Mouse (Mus musculus) forebrain, embryonic 16.5 days (tissue): ENCODE measurements around the gene H1fx. TPM values are rescaled to one million over a fixed set of nuclear protein-coding genes. Genes with fewer than 3 reads are reported as not detected.

Experiments
- ATAC-seq: fragments of 200-750 bp; cut with Nextera tagmentation; 2 replicates; pipeline ENCODE4 v1.8.0; 2017; ENCODE audit warnings: mild to moderate bottlenecking, moderate library complexity
- H3K27ac ChIP-seq: fragments of 300-500 bp; sonication (generic); 2 replicates; pipeline ENCODE4 v1.5.1; 2014; ENCODE audit warnings: low read length, control low read depth
- H3K27me3 ChIP-seq: fragments of 300-500 bp; sonication (generic); replicated peaks from 2 replicates; pipeline ENCODE4 v1.6.1; 2014; ENCODE audit warnings: low read length; ENCODE audit not compliant: control insufficient read depth, insufficient read depth
- H3K36me3 ChIP-seq: fragments of 300-500 bp; sonication (generic); 2 replicates; pipeline ENCODE4 v1.6.1; 2014; ENCODE audit not compliant: control insufficient read depth, insufficient read depth
- H3K4me1 ChIP-seq: fragments of 300-500 bp; sonication (generic); replicated peaks from 2 replicates; pipeline ENCODE4 v1.6.1; 2014; ENCODE audit warnings: low read length; ENCODE audit not compliant: control insufficient read depth, insufficient read depth
- H3K4me2 ChIP-seq: fragments of 300-500 bp; sonication (generic); 2 replicates; pipeline ENCODE4 v1.6.1; 2014; ENCODE audit warnings: mild to moderate bottlenecking, low read length, control low read depth
- H3K4me3 ChIP-seq: fragments of 300-500 bp; sonication (generic); replicated peaks from 2 replicates; pipeline ENCODE4 v1.5.1; 2014; ENCODE audit warnings: mild to moderate bottlenecking, low read length, control low read depth
- H3K9ac ChIP-seq: fragments of 300-500 bp; sonication (generic); replicated peaks from 2 replicates; pipeline ENCODE4 v1.6.1; 2014; ENCODE audit warnings: low read depth, low read length, control low read depth
- H3K9me3 ChIP-seq: fragments of 300-500 bp; sonication (generic); 2 replicates; pipeline ENCODE4 v1.6.1; 2016; ENCODE audit warnings: low read length; ENCODE audit not compliant: control insufficient read depth
- WGBS: fragments of 180-500 bp; shearing (Covaris S2); extraction: QIAGEN DNeasy Blood & Tissue Kit; methylation state at CpG from one replicate; pipeline ENCODE4 v1.1.7; 2014; 5-methylcytosine and 5-hydroxymethylcytosine counted together
- microRNA-seq: library from miRNA; unstranded; fragments of <30 nt; microRNA quantifications from one replicate; pipeline ENCODE4, GENCODE M21; 2017
- polyA plus RNA-seq: library from polyadenylated mRNA; unstranded; fragments of >200 nt; fragmentation: Nextera tagmentation; extraction: Ambion mirVana; gene quantifications from 2 replicates; pipeline ENCODE4 v1.2.1, GENCODE M21; 2015

H1fx gene
- polyA plus RNA-seq, 1 experiment from 2014 or later, result 18.4 TPM

DNA sequence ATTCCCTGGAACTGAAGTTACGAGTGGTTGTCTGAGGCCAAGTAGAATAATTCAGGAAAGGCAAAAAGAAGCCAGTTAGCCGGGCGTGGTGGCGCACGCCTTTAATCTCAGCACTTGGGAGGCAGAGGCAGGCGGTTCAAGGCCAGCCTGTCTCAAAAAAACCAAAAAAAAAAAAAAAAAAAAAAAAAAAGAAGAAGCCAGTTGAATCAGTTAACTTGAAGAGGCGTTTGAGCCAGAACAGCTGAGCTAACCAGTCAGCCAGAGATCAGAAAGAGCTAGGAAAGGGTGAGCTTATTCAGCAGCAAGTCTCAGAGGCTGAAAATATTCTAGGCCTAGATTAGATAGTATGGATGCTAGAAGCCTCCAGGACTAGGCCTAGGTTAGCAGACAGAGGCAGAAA is 39.3 kb downstream of the H1fx start:
- Histone ChIP-seq H3K9ac (no peak overlapping the region), H3K27me3 (no peaks in the 10 kb centered on the region), H3K27ac (no peak overlapping the region), H3K4me2 (no peak overlapping the region), H3K4me3 (no peak overlapping the region), H3K9me3 (peaks cover 5% of the 10 kb centered on the region), H3K4me1 (no peaks in the 10 kb centered on the region), H3K36me3 (no peaks in the 10 kb centered on the region)
- WGBS, result 86% methylated on average over 7 of the region's 7 CpGs
- ATAC-seq, result no peak

DNA sequence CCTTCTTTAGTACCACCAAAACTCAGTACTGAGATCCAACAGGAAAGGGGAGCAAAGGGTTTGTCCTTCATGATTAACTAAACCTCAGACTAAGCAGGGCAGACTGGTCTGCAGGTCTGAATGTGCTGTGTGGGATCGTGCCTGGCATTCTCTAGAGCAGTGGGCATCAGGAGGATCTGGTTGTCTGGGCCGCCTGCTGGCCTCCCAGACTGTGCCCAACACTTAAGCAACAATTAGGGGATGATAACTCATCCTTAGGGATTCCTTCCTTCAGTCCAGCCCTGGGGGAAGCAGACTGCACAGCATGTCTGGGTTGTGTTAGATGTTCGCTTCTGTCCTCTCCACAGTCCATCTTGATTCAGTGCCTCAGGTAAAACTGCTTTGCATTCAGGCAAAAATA is 42.5 kb downstream of the H1fx start:
- Histone ChIP-seq H3K27me3 (no peaks in the 10 kb centered on the region), H3K9ac (no peak overlapping the region), H3K4me3 (no peak overlapping the region), H3K36me3 (peaks cover 8% of the 10 kb centered on the region), H3K9me3 (no peaks in the 10 kb centered on the region), H3K4me2 (no peak overlapping the region), H3K4me1 (no peaks in the 10 kb centered on the region), H3K27ac (no peak overlapping the region)
- no peak for ATAC-seq
- WGBS, result 92% methylated on average over 3 of the region's 3 CpGs

DNA sequence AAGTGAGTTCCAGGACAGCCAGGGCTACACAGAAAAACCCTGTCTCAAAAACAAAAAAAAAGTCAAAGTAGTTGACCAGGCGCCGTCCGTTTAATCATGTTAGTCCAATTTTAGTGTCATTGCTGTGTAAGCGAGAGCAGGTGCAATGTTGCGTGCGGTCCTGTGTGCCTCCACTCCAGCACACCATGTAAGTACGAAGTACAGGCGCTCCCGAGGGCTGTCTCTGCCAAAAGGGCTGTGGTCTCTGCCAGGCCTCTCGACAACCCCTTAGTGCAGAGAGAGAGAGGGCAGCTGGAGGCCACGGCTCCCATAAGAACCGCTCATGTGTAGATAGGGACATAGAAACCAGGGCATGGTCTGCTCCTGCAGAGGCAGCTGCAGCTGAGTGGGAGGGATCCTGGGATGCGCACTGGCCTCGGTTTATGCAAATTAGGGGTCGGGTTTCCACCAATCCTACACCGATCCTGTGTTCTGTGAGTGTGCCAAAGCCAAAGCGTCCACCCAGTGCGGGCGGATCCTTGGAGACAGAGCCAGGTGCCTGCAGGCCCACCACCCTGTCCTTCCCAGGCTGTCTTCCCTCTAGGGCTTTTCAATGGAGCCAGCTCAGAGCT is 44.2 kb downstream of the H1fx start:
- Histone ChIP-seq H3K4me1 (no peaks in the 10 kb centered on the region), H3K27me3 (no peaks in the 10 kb centered on the region), H3K27ac (no peak overlapping the region), H3K9ac (no peak overlapping the region), H3K4me2 (no peak overlapping the region), H3K4me3 (no peak overlapping the region), H3K36me3 (peaks cover 15% of the 10 kb centered on the region), H3K9me3 (no peaks in the 10 kb centered on the region)
- peak; percentile 96 for ATAC-seq
- WGBS, result 39% methylated on average over 19 of the region's 19 CpGs

DNA sequence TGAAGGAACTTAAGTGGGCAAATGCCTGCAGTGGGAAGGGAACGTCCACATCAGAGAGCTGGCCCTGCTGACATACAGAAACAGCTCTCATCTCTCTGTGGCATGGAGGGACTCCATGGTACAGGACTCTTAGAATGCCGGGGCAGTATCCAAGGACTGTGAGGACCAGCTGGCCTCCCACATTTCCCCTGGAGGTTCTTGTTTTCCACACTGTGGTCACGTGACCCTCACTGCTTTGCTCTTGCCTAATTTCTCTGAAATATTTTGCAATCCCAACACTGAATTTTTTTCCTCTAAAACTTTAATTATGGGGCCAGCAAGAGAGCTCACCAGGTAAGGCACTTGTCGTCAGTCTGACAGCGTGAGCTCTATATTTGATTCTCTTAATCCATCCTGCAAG is 46.4 kb downstream of the H1fx start:
- H3K36me3 ChIP-seq, result peaks cover 15% of the 10 kb centered on the region
- H3K27me3 ChIP-seq, result no peaks in the 10 kb centered on the region
- H3K9me3 ChIP-seq, result no peaks in the 10 kb centered on the region
- no peak overlapping the region for H3K9ac ChIP-seq
- no peak overlapping the region for H3K4me3 ChIP-seq
- 89% methylated on average over 5 of the region's 5 CpGs for WGBS
- H3K4me1 ChIP-seq, result no peaks in the 10 kb centered on the region
- ATAC-seq, result no peak
- no peak overlapping the region for H3K27ac ChIP-seq
- H3K4me2 ChIP-seq, result no peak overlapping the region

Small RNA genes lying within 50 kb of the gene (microRNA-seq; reads per million reads assigned to microRNA genes)
- 3.9 reads per million, percentile 16 among the genes with 10 or more reads in this experiment for gene Gm47286

Other genes with a start within 250 kb of the H1fx start
- gene Gp9, start 203.6 kb downstream of the H1fx start, polyA plus RNA-seq, result 0.24 and 0.39 TPM in 2 replicates
- gene Rab43, start 169.5 kb downstream of the H1fx start, polyA plus RNA-seq, result 6.1 and 8.0 TPM in 2 replicates
- gene Gm45140, start 145.8 kb downstream of the H1fx start, polyA plus RNA-seq, result 2.5 and 4.4 TPM in 2 replicates
- 28.2 and 30.2 TPM in 2 replicates for gene Isy1, start 142.8 kb downstream of the H1fx start, polyA plus RNA-seq
- gene Cnbp, start 130.5 kb downstream of the H1fx start, polyA plus RNA-seq, result 685 and 747 TPM in 2 replicates
- 173 and 186 TPM in 2 replicates for gene Copg1, start 93.8 kb downstream of the H1fx start, polyA plus RNA-seq
- 57.9 and 62.9 TPM in 2 replicates for gene Hmces, start 67.7 kb downstream of the H1fx start, polyA plus RNA-seq
- gene Rab7, start 63.6 kb upstream of the H1fx start, polyA plus RNA-seq, result 343 TPM in 2 replicates
- gene Rpn1, start 102.8 kb upstream of the H1fx start, polyA plus RNA-seq, result 273 and 275 TPM in 2 replicates
- gene Gata2, start 212.3 kb upstream of the H1fx start, polyA plus RNA-seq, result 1.8 TPM in 2 replicates
- gene Dnajb8, start 240.6 kb upstream of the H1fx start, polyA plus RNA-seq, result not detected in 2 replicates